Mouse (Mus musculus) cerebellum, adult 2 months (tissue): ENCODE results near the gene Rsu1.

ENCODE experiments used
- CTCF ChIP-seq: fragments of 200-500 bp; IDR thresholded peaks from 2 replicates; pipeline ENCODE4 v1.5.1; 2011; ENCODE audit warnings: low read depth, mild to moderate bottlenecking, control low read depth, low read length, moderate library complexity, borderline replicate concordance; ENCODE audit not compliant: insufficient read depth
- POLR2A ChIP-seq: fragments of 200-500 bp; IDR thresholded peaks from 2 replicates; pipeline ENCODE4 v1.6.1; 2011; ENCODE audit warnings: low read length, control low read depth, borderline replicate concordance; ENCODE audit not compliant: insufficient read depth

DNA sequence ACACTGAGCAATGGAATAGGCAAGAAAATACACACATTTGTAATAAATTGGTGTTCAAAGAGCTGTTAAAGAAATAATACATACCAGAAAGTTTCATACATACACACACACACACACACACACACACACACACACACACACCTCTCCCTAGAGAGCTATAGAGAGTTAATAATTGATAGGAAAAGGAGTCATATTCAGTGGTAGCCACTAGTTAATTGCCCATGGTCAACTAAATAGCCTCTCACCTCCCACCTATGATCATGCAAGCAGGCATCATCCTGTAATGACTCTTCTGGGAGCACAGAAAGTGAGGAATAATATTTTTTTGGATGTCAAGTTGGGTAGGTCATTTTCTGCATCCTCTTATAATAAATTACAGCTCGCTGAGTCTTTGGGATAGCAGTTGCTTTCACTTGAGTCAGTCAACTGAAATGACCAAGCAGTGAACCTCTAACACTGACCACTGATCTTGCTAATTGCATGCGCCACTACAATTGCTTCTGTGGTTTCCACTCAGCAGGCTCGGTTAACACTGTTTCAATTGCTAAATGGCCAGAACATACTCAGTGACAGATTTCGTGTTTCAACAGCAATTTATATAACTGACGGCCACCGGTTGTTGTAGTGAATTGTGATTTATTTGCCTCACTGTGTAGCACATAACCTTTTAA, 68.3 kb downstream of the Rsu1 start:
- TF ChIP-seq CTCF (no peak), POLR2A (no peak)
